Mouse (Mus musculus) ES-E14 (cell line): ENCODE results near the gene Slc15a4.

Source experiments
- HCFC1 ChIP-seq: IDR thresholded peaks from 2 replicates; pipeline ENCODE4 v1.6.1; 2012; ENCODE audit warnings: low read length, inconsistent platforms, borderline replicate concordance; ENCODE audit not compliant: insufficient read depth
- MAFK ChIP-seq: IDR thresholded peaks from 2 replicates; pipeline ENCODE4 v1.6.1; 2014; ENCODE audit warnings: mild to moderate bottlenecking, low read depth, low read length, inconsistent platforms; ENCODE audit not compliant: insufficient read depth

DNA sequence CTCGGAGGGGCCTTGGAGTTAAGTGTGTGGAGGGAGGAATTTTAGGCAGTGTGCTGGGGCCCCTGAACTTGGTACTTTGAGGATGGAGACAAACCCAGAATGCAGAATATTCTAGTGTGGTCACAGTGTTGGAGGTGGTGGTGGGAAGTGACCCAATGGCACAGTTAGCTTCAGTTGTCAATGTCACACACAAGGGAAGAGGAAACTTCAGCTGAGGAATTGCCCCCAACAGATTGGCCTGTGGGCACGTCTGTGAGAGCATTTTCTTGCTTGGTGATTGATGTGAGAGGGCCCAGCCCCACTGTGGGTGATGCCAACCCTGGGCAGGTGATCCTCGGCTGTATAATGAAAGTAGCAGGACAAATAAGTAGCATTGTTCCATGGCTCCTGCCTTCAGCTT lies 13.9 kb downstream of the Slc15a4 start:
- TF ChIP-seq MAFK (no peak), HCFC1 (no peak)
